Mouse (Mus musculus) heart, embryonic 12.5 days (tissue): Measurements from ENCODE around the gene Ttc38. TPM values are rescaled to one million over a fixed set of nuclear protein-coding genes. Genes with fewer than 3 reads are reported as not detected.

Experiments used
- ATAC-seq: fragments of 200-750 bp; cut with Nextera tagmentation; 2 replicates; pipeline ENCODE4 v1.8.0; 2017; ENCODE audit warnings: moderate TSS enrichment, moderate library complexity; ENCODE audit not compliant: insufficient number of reproducible peaks, low FRiP score
- H3K27ac ChIP-seq: fragments of 300-500 bp; sonication (generic); 2 replicates; pipeline ENCODE4 v1.5.1; 2016; ENCODE audit warnings: mild to moderate bottlenecking, moderate library complexity; ENCODE audit not compliant: poor library complexity, severe bottlenecking
- H3K27me3 ChIP-seq: fragments of 300-500 bp; sonication (generic); replicated peaks from 2 replicates; pipeline ENCODE4 v1.6.1; 2016; ENCODE audit warnings: mild to moderate bottlenecking, moderate library complexity
- H3K36me3 ChIP-seq: fragments of 300-500 bp; sonication (generic); 2 replicates; pipeline ENCODE4 v1.6.1; 2016; ENCODE audit warnings: mild to moderate bottlenecking, moderate library complexity
- H3K4me1 ChIP-seq: fragments of 300-500 bp; sonication (generic); replicated peaks from 2 replicates; pipeline ENCODE4 v1.6.1; 2016; ENCODE audit warnings: mild to moderate bottlenecking
- H3K4me2 ChIP-seq: fragments of 300-500 bp; sonication (generic); 2 replicates; pipeline ENCODE4 v1.6.1; 2016; ENCODE audit warnings: mild to moderate bottlenecking, moderate library complexity
- H3K4me3 ChIP-seq: fragments of 300-500 bp; sonication (generic); 2 replicates; pipeline ENCODE4 v1.5.1; 2016; ENCODE audit warnings: mild to moderate bottlenecking
- H3K9ac ChIP-seq: fragments of 300-500 bp; sonication (generic); 2 replicates; pipeline ENCODE4 v1.6.1; 2016; ENCODE audit warnings: mild to moderate bottlenecking, moderate library complexity
- H3K9me3 ChIP-seq: fragments of 300-500 bp; sonication (generic); replicated peaks from 2 replicates; pipeline ENCODE4 v1.6.1; 2016; ENCODE audit warnings: mild to moderate bottlenecking, moderate library complexity
- WGBS: fragments of 180-500 bp; shearing (Covaris S2); methylation state at CpG from one replicate; pipeline ENCODE4 v1.1.7; 2016; 5-methylcytosine and 5-hydroxymethylcytosine counted together
- polyA plus RNA-seq: library from polyadenylated mRNA; unstranded; fragments of >200 nt; fragmentation: Nextera tagmentation; extraction: Ambion mirVana; gene quantifications from 2 replicates; pipeline ENCODE4 v1.2.1, GENCODE M21; 2016

The Ttc38 gene
- 3.3 and 3.6 TPM in 2 replicates for polyA plus RNA-seq

DNA sequence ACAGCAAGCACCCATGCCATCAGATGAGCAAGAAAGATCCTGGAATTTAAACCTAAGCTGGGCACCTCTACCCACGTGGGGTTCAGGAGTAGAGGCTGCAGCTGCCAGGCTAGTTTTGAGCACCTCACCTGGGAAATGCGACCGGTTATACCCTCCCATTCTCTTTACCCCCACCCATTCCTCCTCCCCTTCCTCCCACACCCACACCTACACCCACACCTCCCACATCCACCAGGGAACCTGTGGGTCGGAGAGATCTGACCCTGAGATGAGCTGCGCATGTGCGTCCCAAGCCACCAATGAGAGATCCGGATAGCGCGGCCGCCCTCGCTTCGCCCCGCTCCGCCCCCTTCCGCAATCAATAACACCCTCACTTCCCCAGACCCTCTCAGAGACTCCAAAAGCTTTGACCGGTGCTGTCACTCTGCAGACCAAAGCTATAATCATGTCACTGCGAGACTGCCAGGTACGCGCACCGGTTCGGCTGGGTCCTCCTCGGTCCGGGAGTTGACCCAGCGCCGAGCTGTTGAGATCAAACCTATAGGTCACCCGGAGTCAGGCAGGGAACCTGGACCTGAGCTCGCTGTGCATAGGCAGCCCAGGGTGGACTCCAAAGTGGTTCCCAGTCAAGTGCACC lies at the start of gene Ttc38:
Gene Ttc38, plus strand, starts transcription at position 353 of the 637 bp plus-strand sequence.
- Histone ChIP-seq H3K9me3 (no peaks in the 10 kb centered on the region), H3K36me3 (no peaks in the 10 kb centered on the region), H3K4me3 (peak within 1 kb of the TSS; percentile 61), H3K27me3 (no peaks in the 10 kb centered on the region; the same call in 1 of the 2 replicates), H3K4me1 (peaks cover 12% of the 10 kb centered on the region; the same call in 1 of the 2 replicates), H3K4me2 (peak within 1 kb of the TSS; percentile 92), H3K27ac (no peak within 1 kb of the TSS), H3K9ac (peak within 1 kb of the TSS; percentile 63)
- peak; percentile 85 for ATAC-seq
- 3% methylated on average over 27 of the region's 27 CpGs for WGBS

- H3K4me3 ChIP-seq, result no peak overlapping the region
- ATAC-seq, result no peak
- WGBS, result 85% methylated on average over 4 of the region's 4 CpGs
Measured at GRCm38 (mm10) chr15:85783146-85783545, 49.0 kb upstream of the Ttc38 start.

GRCm38 (mm10) chr15:85784341-85784740 lies 47.8 kb upstream of the Ttc38 start:
- 78% methylated on average over 3 of the region's 3 CpGs for WGBS
- no peak overlapping the region for H3K27ac ChIP-seq
- no peak overlapping the region for H3K9ac ChIP-seq
- peaks cover 6% of the 10 kb centered on the region; the same call in 1 of the 2 replicates for H3K9me3 ChIP-seq
- H3K4me2 ChIP-seq, result no peak overlapping the region
- H3K4me1 ChIP-seq, result peaks cover 14% of the 10 kb centered on the region
- no peak for ATAC-seq
- no peaks in the 10 kb centered on the region for H3K36me3 ChIP-seq
- H3K27me3 ChIP-seq, result no peaks in the 10 kb centered on the region
- no peak overlapping the region for H3K4me3 ChIP-seq

More at GRCm38 (mm10) chr15:85783146-85783545, 49.0 kb upstream of the Ttc38 start:
- Histone ChIP-seq H3K4me1 (peaks cover 9% of the 10 kb centered on the region; the same call in 1 of the 2 replicates), H3K9me3 (peaks cover 6% of the 10 kb centered on the region; the same call in 1 of the 2 replicates), H3K9ac (no peak overlapping the region), H3K4me2 (no peak overlapping the region), H3K27me3 (no peaks in the 10 kb centered on the region), H3K27ac (no peak overlapping the region), H3K36me3 (no peaks in the 10 kb centered on the region)

GRCm38 (mm10) chr15:85786711-85787110 lies 45.4 kb upstream of the Ttc38 start:
- Histone ChIP-seq H3K27me3 (no peaks in the 10 kb centered on the region), H3K4me3 (no peak overlapping the region), H3K36me3 (no peaks in the 10 kb centered on the region), H3K4me1 (peaks cover 14% of the 10 kb centered on the region), H3K4me2 (no peak overlapping the region), H3K9me3 (peaks cover 6% of the 10 kb centered on the region; the same call in 1 of the 2 replicates), H3K27ac (no peak overlapping the region), H3K9ac (no peak overlapping the region)
- 48% methylated on average over 5 of the region's 5 CpGs for WGBS
- no peak for ATAC-seq

- WGBS, result 86% methylated on average over 6 of the region's 6 CpGs
- no peaks in the 10 kb centered on the region for H3K36me3 ChIP-seq
- H3K9ac ChIP-seq, result no peak overlapping the region
- H3K27me3 ChIP-seq, result no peaks in the 10 kb centered on the region
- peaks cover 6% of the 10 kb centered on the region; the same call in 1 of the 2 replicates for H3K9me3 ChIP-seq
- H3K4me1 ChIP-seq, result peaks cover 14% of the 10 kb centered on the region
- no peak overlapping the region for H3K4me3 ChIP-seq
- ATAC-seq, result no peak
- no peak overlapping the region for H3K4me2 ChIP-seq
- no peak overlapping the region for H3K27ac ChIP-seq
Measured at GRCm38 (mm10) chr15:85787482-85787881, 44.6 kb upstream of the Ttc38 start.

DNA sequence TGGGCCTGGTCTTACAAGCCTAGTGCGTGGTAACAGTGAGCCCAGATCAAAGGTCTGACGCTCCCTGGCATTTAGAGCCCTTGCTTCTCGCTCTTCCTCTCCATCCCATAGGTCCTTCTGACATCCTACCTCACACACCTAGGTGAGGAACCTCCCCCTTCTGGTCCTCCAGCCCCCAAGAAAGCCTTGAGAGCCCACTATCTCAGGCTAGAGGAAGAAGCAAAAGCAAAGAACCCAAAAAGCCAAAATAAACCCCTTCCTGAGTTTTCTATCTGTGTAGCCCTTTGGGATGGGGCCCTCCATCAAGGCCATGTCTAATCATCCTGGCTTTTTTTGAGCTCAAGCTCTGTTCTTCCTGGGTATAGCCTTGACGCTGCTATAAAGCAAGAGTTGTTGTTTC lies 44.1 kb upstream of the Ttc38 start:
- no peak overlapping the region for H3K9ac ChIP-seq
- H3K27me3 ChIP-seq, result no peaks in the 10 kb centered on the region
- no peaks in the 10 kb centered on the region for H3K36me3 ChIP-seq
- H3K4me1 ChIP-seq, result peaks cover 17% of the 10 kb centered on the region
- no peak overlapping the region for H3K4me2 ChIP-seq
- H3K27ac ChIP-seq, result no peak overlapping the region
- 82% methylated on average over 4 of the region's 4 CpGs for WGBS
- ATAC-seq, result no peak
- peaks cover 4% of the 10 kb centered on the region; the same call in 1 of the 2 replicates for H3K9me3 ChIP-seq
- H3K4me3 ChIP-seq, result no peak overlapping the region

GRCm38 (mm10) chr15:85788633-85789032 lies 43.5 kb upstream of the Ttc38 start:
- Histone ChIP-seq H3K4me2 (no peak overlapping the region), H3K9ac (no peak overlapping the region), H3K36me3 (no peaks in the 10 kb centered on the region), H3K27me3 (no peaks in the 10 kb centered on the region), H3K9me3 (no peaks in the 10 kb centered on the region), H3K4me3 (no peak overlapping the region), H3K4me1 (peaks cover 17% of the 10 kb centered on the region), H3K27ac (no peak overlapping the region)
- ATAC-seq, result no peak
- WGBS, result 74% methylated on average over 16 of the region's 16 CpGs

DNA sequence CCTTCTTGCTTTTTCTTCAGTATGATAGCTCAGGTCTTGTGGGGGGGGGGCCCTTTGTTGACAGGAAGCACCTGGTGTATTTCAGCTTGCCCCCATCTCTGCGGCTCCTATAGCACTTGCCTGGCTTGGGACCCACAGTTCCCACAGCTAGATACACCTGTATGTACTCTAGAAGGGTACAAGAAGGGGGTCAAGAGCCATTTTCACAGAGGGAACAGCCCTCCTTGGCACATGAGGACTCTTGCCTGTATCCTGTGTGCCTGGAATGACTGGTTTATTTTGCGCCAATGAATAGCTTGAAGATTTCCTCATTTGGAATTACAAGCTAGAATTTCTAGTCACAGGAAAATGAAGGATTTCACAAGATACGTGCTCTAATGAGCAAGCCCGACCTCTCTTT lies 40.7 kb upstream of the Ttc38 start:
- no peak for ATAC-seq
- no peaks in the 10 kb centered on the region for H3K9me3 ChIP-seq
- no peaks in the 10 kb centered on the region for H3K36me3 ChIP-seq
- no peak overlapping the region for H3K4me2 ChIP-seq
- no peaks in the 10 kb centered on the region for H3K27me3 ChIP-seq
- WGBS, result 83% methylated on average over 4 of the region's 4 CpGs
- no peak overlapping the region for H3K9ac ChIP-seq
- H3K4me1 ChIP-seq, result peaks cover 16% of the 10 kb centered on the region
- H3K27ac ChIP-seq, result no peak overlapping the region
- H3K4me3 ChIP-seq, result no peak overlapping the region

DNA sequence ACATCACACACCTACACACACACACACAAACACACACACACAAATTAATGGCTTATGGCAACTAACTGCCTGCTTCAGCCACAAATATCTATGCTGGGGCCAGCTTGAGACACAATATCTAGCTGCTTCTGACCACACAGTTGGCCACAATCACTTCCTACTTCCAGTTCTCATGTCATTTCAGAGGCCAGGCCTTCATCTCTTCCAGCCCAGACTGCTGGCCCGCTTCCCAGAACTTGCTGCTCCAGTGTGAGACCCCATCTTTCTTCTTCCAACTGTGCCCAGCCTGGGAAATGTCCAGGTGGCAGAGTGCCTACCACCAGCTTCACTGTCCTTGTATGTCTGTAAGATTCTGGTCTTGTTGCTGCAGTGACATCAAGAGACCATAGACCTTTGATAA lies 39.3 kb upstream of the Ttc38 start:
- no peak overlapping the region for H3K4me2 ChIP-seq
- 61% methylated on average over 1 of the region's 1 CpGs for WGBS
- H3K4me1 ChIP-seq, result peaks cover 8% of the 10 kb centered on the region
- no peak overlapping the region for H3K4me3 ChIP-seq
- no peak overlapping the region for H3K27ac ChIP-seq
- H3K9me3 ChIP-seq, result no peaks in the 10 kb centered on the region
- H3K36me3 ChIP-seq, result no peaks in the 10 kb centered on the region
- ATAC-seq, result no peak
- no peaks in the 10 kb centered on the region for H3K27me3 ChIP-seq
- H3K9ac ChIP-seq, result no peak overlapping the region

DNA sequence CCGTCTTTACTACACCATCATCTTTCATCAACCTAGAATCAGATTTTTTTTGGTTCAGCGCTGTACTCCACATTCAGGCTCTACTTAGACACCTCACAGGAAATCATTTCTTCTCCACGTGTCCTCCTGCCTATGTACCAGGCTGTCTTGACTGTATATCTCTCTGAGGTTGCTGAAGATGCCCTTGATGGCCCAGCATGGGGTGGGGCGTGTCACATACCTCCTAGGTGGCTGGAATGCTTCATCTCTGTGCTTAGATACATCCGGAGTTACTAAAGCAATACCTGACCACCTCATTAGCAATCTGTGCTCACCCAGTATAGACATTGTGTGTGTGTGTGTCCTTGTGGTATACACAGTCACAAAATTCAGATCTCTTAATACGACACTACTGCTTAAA lies 36.6 kb upstream of the Ttc38 start:
- H3K27ac ChIP-seq, result no peak overlapping the region
- no peak for ATAC-seq
- H3K27me3 ChIP-seq, result no peaks in the 10 kb centered on the region
- no peak overlapping the region for H3K4me3 ChIP-seq
- no peaks in the 10 kb centered on the region for H3K36me3 ChIP-seq
- H3K4me2 ChIP-seq, result no peak overlapping the region
- no peaks in the 10 kb centered on the region; the same call in 1 of the 2 replicates for H3K9me3 ChIP-seq
- H3K9ac ChIP-seq, result no peak overlapping the region
- WGBS, result 68% methylated on average over 6 of the region's 6 CpGs
- peaks cover 3% of the 10 kb centered on the region; the same call in 1 of the 2 replicates for H3K4me1 ChIP-seq

DNA sequence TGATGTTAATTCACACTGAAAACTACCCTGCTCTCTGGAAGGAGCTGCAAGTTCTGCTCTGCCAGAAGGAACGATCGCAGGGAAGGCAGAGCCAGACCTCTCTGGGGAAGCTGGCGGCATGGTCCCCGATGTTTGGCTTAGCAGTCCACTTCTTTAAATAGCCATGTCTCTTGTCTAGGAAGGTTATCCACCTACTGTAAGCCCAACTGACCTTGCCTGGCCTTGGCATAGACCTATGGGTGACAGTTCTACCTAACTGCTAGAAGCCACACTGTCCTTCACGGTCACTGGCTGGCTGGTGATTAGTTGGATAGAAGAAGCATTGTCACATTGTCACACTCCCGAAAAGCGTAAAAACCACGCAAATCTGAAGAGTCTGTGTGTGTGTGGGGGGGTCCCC lies 33.4 kb upstream of the Ttc38 start:
- H3K36me3 ChIP-seq, result no peaks in the 10 kb centered on the region
- H3K9ac ChIP-seq, result no peak overlapping the region
- H3K27me3 ChIP-seq, result no peaks in the 10 kb centered on the region
- no peaks in the 10 kb centered on the region; the same call in 1 of the 2 replicates for H3K9me3 ChIP-seq
- no peak overlapping the region for H3K27ac ChIP-seq
- WGBS, result 80% methylated on average over 8 of the region's 8 CpGs
- peaks cover 5% of the 10 kb centered on the region; the same call in 1 of the 2 replicates for H3K4me1 ChIP-seq
- ATAC-seq, result no peak
- no peak overlapping the region for H3K4me2 ChIP-seq
- no peak overlapping the region for H3K4me3 ChIP-seq
